Mouse (Mus musculus): ENCODE results near the gene Cdh5. TPM values are rescaled to one million over a fixed set of nuclear protein-coding genes. Genes with fewer than 3 reads are reported as not detected.

The Cdh5 gene
- polyA plus RNA-seq, 1 experiment from 2014 or later = 54.6 TPM

- H3K27me3 ChIP-seq (ENCODE audit: control insufficient read depth, insufficient read depth, low read length) = no peaks in the 10 kb centered on the region
- H3K36me3 ChIP-seq (ENCODE audit: control insufficient read depth, insufficient read depth, low read length) = peaks cover 22% of the 10 kb centered on the region
- 92% methylated on average over 9 of the region's 9 CpGs for WGBS
- H3K9me3 ChIP-seq (ENCODE audit: control insufficient read depth, low read length) = no peaks in the 10 kb centered on the region
- no peak overlapping the region for H3K4me2 ChIP-seq (ENCODE audit: low read length)
- no peak overlapping the region for H3K4me3 ChIP-seq (ENCODE audit: control insufficient read depth in 1 of 2, insufficient read depth in 1 of 2, low read depth in 1 of 2, low read length in 2 of 2)
- no peak for ATAC-seq (ENCODE audit: insufficient number of reproducible peaks, insufficient read depth, low FRiP score, low read depth)
- H3K4me1 ChIP-seq (ENCODE audit: control insufficient read depth in 2 of 2, insufficient read depth in 2 of 2, low read length in 2 of 2) = peaks cover 3 to 5% of the 10 kb centered on the region in 2 experiments; a peak in 2 of 4 replicates
- no peak overlapping the region for H3K27ac ChIP-seq (replicated peaks in 1 of 2; ENCODE audit: control insufficient read depth in 1 of 2, insufficient read depth in 1 of 2, low read depth in 2 of 2, low read length in 2 of 2)
- no peak overlapping the region for H3K9ac ChIP-seq (ENCODE audit: low read length)
Measured at GRCm38 (mm10) chr8:104130916-104131315, 29.5 kb downstream of the Cdh5 start.

GRCm38 (mm10) chr8:104131414-104131975 is 30.1 kb downstream of the Cdh5 start:
- 84% methylated on average over 7 of the region's 7 CpGs for WGBS
- Histone ChIP-seq H3K36me3 (ENCODE audit: control insufficient read depth, insufficient read depth, low read length) (peaks cover 17% of the 10 kb centered on the region), H3K4me1 (ENCODE audit: control insufficient read depth in 2 of 2, insufficient read depth in 2 of 2, low read length in 2 of 2) (peaks cover 3 to 5% of the 10 kb centered on the region in 2 experiments; a peak in 2 of 4 replicates), H3K27ac (replicated peaks in 1 of 2; ENCODE audit: control insufficient read depth in 1 of 2, insufficient read depth in 1 of 2, low read depth in 2 of 2, low read length in 2 of 2) (no peak overlapping the region), H3K4me3 (ENCODE audit: control insufficient read depth in 1 of 2, insufficient read depth in 1 of 2, low read depth in 1 of 2, low read length in 2 of 2) (no peak overlapping the region), H3K9me3 (ENCODE audit: control insufficient read depth, low read length) (no peaks in the 10 kb centered on the region), H3K4me2 (ENCODE audit: low read length) (no peak overlapping the region), H3K27me3 (ENCODE audit: control insufficient read depth, insufficient read depth, low read length) (no peaks in the 10 kb centered on the region), H3K9ac (ENCODE audit: low read length) (no peak overlapping the region)
- no peak for ATAC-seq (ENCODE audit: insufficient number of reproducible peaks, insufficient read depth, low FRiP score, low read depth)

DNA sequence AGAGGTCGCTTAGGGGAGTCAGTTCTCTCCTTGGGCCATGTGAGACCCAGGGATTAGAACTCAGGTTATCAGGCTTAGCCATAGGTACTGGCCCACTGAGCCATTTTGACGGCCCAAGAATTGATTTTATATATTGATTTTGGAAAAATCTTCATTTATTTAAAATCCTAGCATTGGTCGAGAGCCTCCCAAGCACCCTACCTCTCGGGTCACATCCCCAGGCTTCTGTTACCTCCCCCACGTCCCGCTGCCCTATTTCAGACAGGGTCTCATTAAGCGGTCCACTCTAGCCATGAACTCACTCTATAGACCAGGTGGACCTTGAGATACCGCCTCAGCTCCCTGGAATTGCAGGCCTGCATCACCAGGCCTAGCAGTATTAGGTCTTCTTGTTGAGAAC is 33.1 kb downstream of the Cdh5 start:
- H3K4me2 ChIP-seq (ENCODE audit: low read length) = no peak overlapping the region
- 88% methylated on average over 8 of the region's 8 CpGs for WGBS
- no peaks in the 10 kb centered on the region for H3K27me3 ChIP-seq (ENCODE audit: control insufficient read depth, insufficient read depth, low read length)
- no peaks in the 10 kb centered on the region for H3K9me3 ChIP-seq (ENCODE audit: control insufficient read depth, low read length)
- H3K36me3 ChIP-seq (ENCODE audit: control insufficient read depth, insufficient read depth, low read length) = peaks cover 17% of the 10 kb centered on the region
- ATAC-seq (ENCODE audit: insufficient number of reproducible peaks, insufficient read depth, low FRiP score, low read depth) = no peak
- H3K27ac ChIP-seq (replicated peaks in 1 of 2; ENCODE audit: control insufficient read depth in 1 of 2, insufficient read depth in 1 of 2, low read depth in 2 of 2, low read length in 2 of 2) = no peak overlapping the region
- no peaks in the 10 kb centered on the region for H3K4me1 ChIP-seq (ENCODE audit: control insufficient read depth in 2 of 2, insufficient read depth in 2 of 2, low read length in 2 of 2)
- no peak overlapping the region for H3K9ac ChIP-seq (ENCODE audit: low read length)
- no peak overlapping the region for H3K4me3 ChIP-seq (ENCODE audit: control insufficient read depth in 1 of 2, insufficient read depth in 1 of 2, low read depth in 1 of 2, low read length in 2 of 2)

DNA sequence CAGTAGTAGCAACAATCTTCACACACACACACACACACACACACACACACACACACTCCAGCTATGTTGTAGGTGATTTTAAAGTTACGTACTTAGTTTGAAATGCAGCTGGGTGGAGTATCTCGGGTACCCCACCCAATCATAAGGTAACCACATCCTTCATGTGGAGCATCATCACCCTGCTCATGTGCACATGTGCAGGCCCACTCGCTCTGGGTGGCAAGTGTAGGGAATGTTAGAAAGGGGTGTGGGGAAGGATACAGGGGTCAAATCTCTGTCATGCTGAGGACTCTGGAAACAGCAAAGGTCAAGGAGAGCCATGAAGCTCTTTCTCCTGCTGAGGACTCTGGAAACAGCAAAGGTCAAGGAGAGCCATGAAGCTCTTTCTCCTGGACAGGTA is 34.9 kb downstream of the Cdh5 start:
- H3K9me3 ChIP-seq (ENCODE audit: control insufficient read depth, low read length) = no peaks in the 10 kb centered on the region
- ATAC-seq (ENCODE audit: insufficient number of reproducible peaks, insufficient read depth, low FRiP score, low read depth) = no peak
- 79% methylated on average over 3 of the region's 3 CpGs for WGBS

DNA sequence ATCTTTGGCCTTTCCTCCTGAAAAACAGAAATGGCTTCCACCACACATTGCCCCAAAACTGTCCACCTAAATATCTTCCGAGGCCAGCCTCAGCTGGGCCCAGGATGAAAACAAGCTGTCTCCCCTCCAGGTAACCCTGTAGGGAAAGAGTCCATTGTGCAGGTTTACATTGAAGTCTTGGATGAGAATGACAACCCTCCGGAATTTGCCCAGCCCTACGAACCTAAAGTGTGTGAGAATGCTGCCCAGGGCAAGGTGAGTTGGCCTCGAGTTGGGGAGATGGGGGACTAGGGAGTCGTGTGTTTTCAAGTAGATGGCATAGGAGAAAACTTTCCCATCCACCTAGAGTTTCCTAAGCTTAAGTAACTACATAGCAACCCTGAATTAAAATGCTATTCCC is 36.2 kb downstream of the Cdh5 start:
- WGBS = 82% methylated on average over 5 of the region's 5 CpGs
- H3K36me3 ChIP-seq (ENCODE audit: control insufficient read depth, insufficient read depth, low read length) = peaks cover 18% of the 10 kb centered on the region
- no peaks in the 10 kb centered on the region for H3K9me3 ChIP-seq (ENCODE audit: control insufficient read depth, low read length)
- no peak overlapping the region for H3K9ac ChIP-seq (ENCODE audit: low read length)
- no peak overlapping the region for H3K4me3 ChIP-seq (ENCODE audit: control insufficient read depth in 1 of 2, insufficient read depth in 1 of 2, low read depth in 1 of 2, low read length in 2 of 2)
- ATAC-seq (ENCODE audit: insufficient number of reproducible peaks, insufficient read depth, low FRiP score, low read depth) = no peak
- H3K27me3 ChIP-seq (ENCODE audit: control insufficient read depth, insufficient read depth, low read length) = no peaks in the 10 kb centered on the region
- no peak overlapping the region for H3K4me2 ChIP-seq (ENCODE audit: low read length)
- H3K27ac ChIP-seq (replicated peaks in 1 of 2; ENCODE audit: control insufficient read depth in 1 of 2, insufficient read depth in 1 of 2, low read depth in 2 of 2, low read length in 2 of 2) = no peak overlapping the region
- H3K4me1 ChIP-seq (ENCODE audit: control insufficient read depth in 2 of 2, insufficient read depth in 2 of 2, low read length in 2 of 2) = no peaks in the 10 kb centered on the region

More for the DNA sequence above, 34.9 kb downstream of the Cdh5 start:
- no peak overlapping the region for H3K4me3 ChIP-seq (ENCODE audit: control insufficient read depth in 1 of 2, insufficient read depth in 1 of 2, low read depth in 1 of 2, low read length in 2 of 2)
- H3K4me1 ChIP-seq (ENCODE audit: control insufficient read depth in 2 of 2, insufficient read depth in 2 of 2, low read length in 2 of 2) = no peaks in the 10 kb centered on the region
- no peak overlapping the region for H3K27ac ChIP-seq (replicated peaks in 1 of 2; ENCODE audit: control insufficient read depth in 1 of 2, insufficient read depth in 1 of 2, low read depth in 2 of 2, low read length in 2 of 2)
- peaks cover 18% of the 10 kb centered on the region for H3K36me3 ChIP-seq (ENCODE audit: control insufficient read depth, insufficient read depth, low read length)
- no peaks in the 10 kb centered on the region for H3K27me3 ChIP-seq (ENCODE audit: control insufficient read depth, insufficient read depth, low read length)
- no peak overlapping the region for H3K9ac ChIP-seq (ENCODE audit: low read length)
- H3K4me2 ChIP-seq (ENCODE audit: low read length) = no peak overlapping the region

GRCm38 (mm10) chr8:104140611-104141010 is 39.2 kb downstream of the Cdh5 start:
- Histone ChIP-seq H3K27ac (replicated peaks in 1 of 2; ENCODE audit: control insufficient read depth in 1 of 2, insufficient read depth in 1 of 2, low read depth in 2 of 2, low read length in 2 of 2) (no peak overlapping the region), H3K4me3 (ENCODE audit: control insufficient read depth in 1 of 2, insufficient read depth in 1 of 2, low read depth in 1 of 2, low read length in 2 of 2) (no peak overlapping the region), H3K9me3 (ENCODE audit: control insufficient read depth, low read length) (no peaks in the 10 kb centered on the region), H3K36me3 (ENCODE audit: control insufficient read depth, insufficient read depth, low read length) (peaks cover 18% of the 10 kb centered on the region), H3K4me1 (ENCODE audit: control insufficient read depth in 2 of 2, insufficient read depth in 2 of 2, low read length in 2 of 2) (no peaks in the 10 kb centered on the region), H3K27me3 (ENCODE audit: control insufficient read depth, insufficient read depth, low read length) (no peaks in the 10 kb centered on the region), H3K9ac (ENCODE audit: low read length) (no peak overlapping the region), H3K4me2 (ENCODE audit: low read length) (no peak overlapping the region)
- ATAC-seq (ENCODE audit: insufficient number of reproducible peaks, insufficient read depth, low FRiP score, low read depth) = no peak
- WGBS = 85% methylated on average over 13 of the region's 13 CpGs

- Histone ChIP-seq H3K27ac (replicated peaks in 1 of 2; ENCODE audit: control insufficient read depth in 1 of 2, insufficient read depth in 1 of 2, low read depth in 2 of 2, low read length in 2 of 2) (no peak overlapping the region), H3K4me2 (ENCODE audit: low read length) (no peak overlapping the region), H3K36me3 (ENCODE audit: control insufficient read depth, insufficient read depth, low read length) (peaks cover 14% of the 10 kb centered on the region), H3K4me1 (ENCODE audit: control insufficient read depth in 2 of 2, insufficient read depth in 2 of 2, low read length in 2 of 2) (no peaks in the 10 kb centered on the region), H3K4me3 (ENCODE audit: control insufficient read depth in 1 of 2, insufficient read depth in 1 of 2, low read depth in 1 of 2, low read length in 2 of 2) (no peak overlapping the region), H3K9ac (ENCODE audit: low read length) (no peak overlapping the region), H3K27me3 (ENCODE audit: control insufficient read depth, insufficient read depth, low read length) (no peaks in the 10 kb centered on the region), H3K9me3 (ENCODE audit: control insufficient read depth, low read length) (no peaks in the 10 kb centered on the region)
- ATAC-seq (ENCODE audit: insufficient number of reproducible peaks, insufficient read depth, low FRiP score, low read depth) = no peak
- WGBS = 80% methylated on average over 25 of the region's 25 CpGs
Measured at GRCm38 (mm10) chr8:104142415-104142814, 41.0 kb downstream of the Cdh5 start.

DNA sequence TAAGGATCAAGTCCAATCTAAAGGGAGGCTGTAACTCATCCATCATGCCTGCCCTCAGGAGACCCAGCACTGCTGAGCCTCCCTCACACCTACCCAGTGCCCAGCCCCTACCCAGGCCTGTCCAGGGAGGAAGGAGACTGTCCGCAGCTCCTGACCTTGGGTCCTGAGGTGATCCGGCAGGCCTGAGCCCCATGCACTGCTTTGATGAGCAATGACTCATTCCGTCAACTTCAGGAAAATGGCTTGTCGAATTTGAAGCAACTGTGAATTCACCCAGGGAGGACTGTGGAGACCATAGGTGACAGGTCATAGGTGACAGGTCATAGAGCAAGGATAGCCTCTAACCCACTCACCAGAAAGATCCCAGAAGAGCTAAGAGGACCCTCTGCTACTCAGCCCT is 42.0 kb downstream of the Cdh5 start:
- Histone ChIP-seq H3K9me3 (ENCODE audit: control insufficient read depth, low read length) (no peaks in the 10 kb centered on the region), H3K27me3 (ENCODE audit: control insufficient read depth, insufficient read depth, low read length) (no peaks in the 10 kb centered on the region), H3K4me2 (ENCODE audit: low read length) (no peak overlapping the region), H3K4me1 (ENCODE audit: control insufficient read depth in 2 of 2, insufficient read depth in 2 of 2, low read length in 2 of 2) (no peaks in the 10 kb centered on the region), H3K4me3 (ENCODE audit: control insufficient read depth in 1 of 2, insufficient read depth in 1 of 2, low read depth in 1 of 2, low read length in 2 of 2) (no peak overlapping the region), H3K9ac (ENCODE audit: low read length) (no peak overlapping the region), H3K27ac (replicated peaks in 1 of 2; ENCODE audit: control insufficient read depth in 1 of 2, insufficient read depth in 1 of 2, low read depth in 2 of 2, low read length in 2 of 2) (no peak overlapping the region), H3K36me3 (ENCODE audit: control insufficient read depth, insufficient read depth, low read length) (peaks cover 10% of the 10 kb centered on the region; the same call in 1 of the 2 replicates)
- no peak for ATAC-seq (ENCODE audit: insufficient number of reproducible peaks, insufficient read depth, low FRiP score, low read depth)
- WGBS = 83% methylated on average over 4 of the region's 4 CpGs

Data from heart, embryonic 14.5 days (tissue).